Mouse (Mus musculus): ENCODE measurements around the gene Gm13697.

Gene Gm13697

GRCm38 (mm10) chr2:84035997-84036396, 51.5 kb downstream of the Gm13697 start:
- DNase-seq = no peak
